Mouse (Mus musculus) MEL (cell line): Measurements from ENCODE around the gene Zbtb21. TPM values are rescaled to one million over a fixed set of nuclear protein-coding genes. Genes with fewer than 3 reads are reported as not detected.

Experiments
- DNase-seq: peaks from one replicate; pipeline ENCODE4 v3.0.0; 2011; ENCODE audit warnings: low read depth, low spot score
- H3K27ac ChIP-seq: 2 replicates; pipeline ENCODE4 v1.5.1; 2012; ENCODE audit warnings: low read depth, mild to moderate bottlenecking, control low read depth, low read length, moderate library complexity; ENCODE audit not compliant: control insufficient read depth
- H3K27me3 ChIP-seq, 2 experiments: fragments of 150-350 bp in 1 of 2; sonication (generic) in 1 of 2; 2 replicates each; pipeline ENCODE4 v1.6.1; 2012; ENCODE audit warnings: low read length in 2 of 2, mild to moderate bottlenecking in 2 of 2, improper control_type of control experiment in 1 of 2, moderate library complexity in 1 of 2; ENCODE audit not compliant: insufficient read depth in 2 of 2, control insufficient read depth in 1 of 2
- H3K36me3 ChIP-seq, 2 experiments: 2 replicates each; pipeline ENCODE4 v1.6.1; 2012 to 2014; ENCODE audit warnings: low read length in 2 of 2, improper control_type of control experiment in 1 of 2, inconsistent platforms in 1 of 2, mild to moderate bottlenecking in 1 of 2; ENCODE audit not compliant: insufficient read depth in 2 of 2, control insufficient read depth in 1 of 2
- H3K4me1 ChIP-seq, 2 experiments: fragments of 150-350 bp in 1 of 2; sonication (generic) in 1 of 2; 2 replicates each; pipeline ENCODE4 v1.6.1; 2012; ENCODE audit warnings: low read length in 2 of 2, improper control_type of control experiment in 1 of 2, mild to moderate bottlenecking in 1 of 2; ENCODE audit not compliant: insufficient read depth in 2 of 2, control insufficient read depth in 1 of 2
- H3K4me3 ChIP-seq, 2 experiments: fragments of 150-350 bp in 1 of 2; sonication (generic) in 1 of 2; 2 replicates each; pipeline ENCODE4 v1.5.1; 2012; ENCODE audit warnings: low read depth in 2 of 2, low read length in 2 of 2, mild to moderate bottlenecking in 2 of 2, moderate library complexity in 2 of 2, control low read depth in 1 of 2, improper control_type of control experiment in 1 of 2; ENCODE audit not compliant: control insufficient read depth in 1 of 2, insufficient read depth in 1 of 2
- H3K79me2 ChIP-seq: 2 replicates; pipeline ENCODE4 v1.6.1; 2012; ENCODE audit warnings: mild to moderate bottlenecking, low read length, moderate library complexity; ENCODE audit not compliant: control insufficient read depth, poor library complexity, insufficient read depth
- H3K9ac ChIP-seq: 2 replicates; pipeline ENCODE4 v1.6.1; 2012; ENCODE audit warnings: low read depth, mild to moderate bottlenecking, control low read depth, low read length, moderate library complexity; ENCODE audit not compliant: control insufficient read depth, poor library complexity, severe bottlenecking
- H3K9me3 ChIP-seq: fragments of 150-350 bp; sonication (generic); replicated peaks from 2 replicates; pipeline ENCODE4 v1.6.1; 2012; ENCODE audit warnings: mild to moderate bottlenecking, low read length, improper control_type of control experiment, moderate library complexity; ENCODE audit not compliant: insufficient read depth
- BHLHE40 ChIP-seq: IDR thresholded peaks from 2 replicates; pipeline ENCODE4 v1.6.1; 2012; ENCODE audit warnings: low read depth, mild to moderate bottlenecking, inconsistent platforms, low read length, improper control_type of control experiment, borderline replicate concordance
- CHD2 ChIP-seq: IDR thresholded peaks from 2 replicates; pipeline ENCODE4 v1.6.1; 2011; ENCODE audit warnings: low read length, improper control_type of control experiment
- CTCF ChIP-seq, 3 experiments: IDR thresholded peaks in 2 of 3; conservative IDR thresholded peaks in 1 of 3; 2 replicates each; pipeline ENCODE4 v1.5.1; 2011 to 2012; ENCODE audit warnings: low read length in 3 of 3, low read depth in 2 of 3, mild to moderate bottlenecking in 2 of 3, improper control_type of control experiment in 1 of 3, inconsistent platforms in 1 of 3, mixed read lengths in 1 of 3, moderate library complexity in 1 of 3; ENCODE audit not compliant: control insufficient read depth in 1 of 3, insufficient read depth in 1 of 3, poor library complexity in 1 of 3, severe bottlenecking in 1 of 3
- E2F4 ChIP-seq: IDR thresholded peaks from 2 replicates; pipeline ENCODE4 v1.6.1; 2011; ENCODE audit warnings: low read depth, low read length, improper control_type of control experiment, borderline replicate concordance
- EP300 ChIP-seq, 2 experiments: IDR thresholded peaks; 2 replicates each; pipeline ENCODE4 v1.6.1; 2011; ENCODE audit warnings: improper control_type of control experiment in 2 of 2, low read length in 2 of 2, low read depth in 1 of 2, mild to moderate bottlenecking in 1 of 2
- ETS1 ChIP-seq: IDR thresholded peaks from 2 replicates; pipeline ENCODE4 v1.6.1; 2012; ENCODE audit warnings: low read depth, mild to moderate bottlenecking, inconsistent platforms, low read length, improper control_type of control experiment, moderate library complexity
- GABPA ChIP-seq: IDR thresholded peaks from 2 replicates; pipeline ENCODE4 v1.6.1; 2012; ENCODE audit warnings: low read depth, mild to moderate bottlenecking, inconsistent platforms, low read length, improper control_type of control experiment, moderate library complexity
- GATA1 ChIP-seq: IDR thresholded peaks from 2 replicates; pipeline ENCODE4 v1.6.1; 2011; ENCODE audit warnings: low read depth, low read length, improper control_type of control experiment
- HCFC1 ChIP-seq: IDR thresholded peaks from 2 replicates; pipeline ENCODE4 v1.6.1; 2012; ENCODE audit warnings: low read depth, mild to moderate bottlenecking, inconsistent platforms, low read length, improper control_type of control experiment, moderate library complexity
- JUND ChIP-seq: IDR thresholded peaks from 2 replicates; pipeline ENCODE4 v1.6.1; 2011; ENCODE audit warnings: low read depth, mild to moderate bottlenecking, improper control_type of control experiment, low read length
- KAT2A ChIP-seq: conservative IDR thresholded peaks from 2 replicates; pipeline ENCODE4 v1.6.1; 2012; ENCODE audit warnings: low read depth, low read length, improper control_type of control experiment, inconsistent platforms
- MAFK ChIP-seq: IDR thresholded peaks from 2 replicates; pipeline ENCODE4 v1.6.1; 2011; ENCODE audit warnings: low read depth, mild to moderate bottlenecking, low read length, improper control_type of control experiment, borderline replicate concordance
- MAX ChIP-seq: IDR thresholded peaks from 2 replicates; pipeline ENCODE4 v1.6.1; 2011; ENCODE audit warnings: low read length, improper control_type of control experiment
- MAZ ChIP-seq: IDR thresholded peaks from 2 replicates; pipeline ENCODE4 v1.6.1; 2012; ENCODE audit warnings: low read depth, mild to moderate bottlenecking, inconsistent platforms, low read length, improper control_type of control experiment
- MEF2A ChIP-seq: IDR thresholded peaks from 2 replicates; pipeline ENCODE4 v1.6.1; 2014; ENCODE audit warnings: low read depth, mild to moderate bottlenecking, inconsistent platforms, low read length, improper control_type of control experiment; ENCODE audit not compliant: poor library complexity, insufficient replicate concordance, severe bottlenecking; ENCODE audit errors: extremely low read depth
- MXI1 ChIP-seq: IDR thresholded peaks from 2 replicates; pipeline ENCODE4 v1.6.1; 2011; ENCODE audit warnings: mild to moderate bottlenecking, low read depth, low read length, improper control_type of control experiment
- MYB ChIP-seq: IDR thresholded peaks from 2 replicates; pipeline ENCODE4 v1.6.1; 2011; ENCODE audit warnings: mild to moderate bottlenecking, low read depth, low read length, improper control_type of control experiment
- MYC ChIP-seq: IDR thresholded peaks from 2 replicates; pipeline ENCODE4 v1.6.1; 2011; ENCODE audit warnings: low read depth, mild to moderate bottlenecking, low read length, improper control_type of control experiment, moderate library complexity
- NRF1 ChIP-seq: IDR thresholded peaks from 2 replicates; pipeline ENCODE4 v1.6.1; 2014; ENCODE audit warnings: low read depth, mild to moderate bottlenecking, inconsistent platforms, low read length, improper control_type of control experiment, moderate library complexity; ENCODE audit not compliant: poor library complexity, insufficient read depth, severe bottlenecking
- POLR2A ChIP-seq, 2 experiments: IDR thresholded peaks; 2 replicates each; pipeline ENCODE4 v1.6.1; 2011 to 2012; ENCODE audit warnings: low read length in 2 of 2, mild to moderate bottlenecking in 2 of 2, control low read depth in 1 of 2, improper control_type of control experiment in 1 of 2, low read depth in 1 of 2, moderate library complexity in 1 of 2; ENCODE audit not compliant: control insufficient read depth in 1 of 2, insufficient read depth in 1 of 2, poor library complexity in 1 of 2
- RAD21 ChIP-seq: IDR thresholded peaks from 2 replicates; pipeline ENCODE4 v1.6.1; 2011; ENCODE audit warnings: mild to moderate bottlenecking, low read depth, low read length, improper control_type of control experiment
- RCOR1 ChIP-seq: IDR thresholded peaks from 2 replicates; pipeline ENCODE4 v1.6.1; 2012; ENCODE audit warnings: low read depth, mild to moderate bottlenecking, inconsistent platforms, low read length, improper control_type of control experiment
- SIN3A ChIP-seq: IDR thresholded peaks from 2 replicates; pipeline ENCODE4 v1.6.1; 2012; ENCODE audit warnings: low read length, improper control_type of control experiment, inconsistent platforms
- SMC3 ChIP-seq: IDR thresholded peaks from 2 replicates; pipeline ENCODE4 v1.6.1; 2011; ENCODE audit warnings: low read depth, low read length, improper control_type of control experiment
- TAL1 ChIP-seq: IDR thresholded peaks from 2 replicates; pipeline ENCODE4 v1.6.1; 2012; ENCODE audit warnings: mild to moderate bottlenecking, inconsistent platforms, low read length, moderate library complexity, mixed read lengths
- TBP ChIP-seq: IDR thresholded peaks from 2 replicates; pipeline ENCODE4 v1.8.0; 2011; ENCODE audit warnings: low read depth, low read length, improper control_type of control experiment
- TCF12 ChIP-seq: IDR thresholded peaks from 2 replicates; pipeline ENCODE4 v1.6.1; 2014; ENCODE audit warnings: low read depth, mild to moderate bottlenecking, inconsistent platforms, low read length, improper control_type of control experiment, moderate library complexity
- UBTF ChIP-seq: IDR thresholded peaks from 2 replicates; pipeline ENCODE4 v1.6.1; 2012; ENCODE audit warnings: low read depth, mild to moderate bottlenecking, inconsistent platforms, low read length, improper control_type of control experiment, moderate library complexity, borderline replicate concordance; ENCODE audit not compliant: insufficient read depth
- USF1 ChIP-seq: IDR thresholded peaks from 2 replicates; pipeline ENCODE4 v1.6.1; 2014; ENCODE audit warnings: low read depth, mild to moderate bottlenecking, inconsistent platforms, low read length, improper control_type of control experiment, moderate library complexity
- ZC3H11A ChIP-seq: IDR thresholded peaks from 2 replicates; pipeline ENCODE4 v1.6.1; 2012; ENCODE audit warnings: low read depth, mild to moderate bottlenecking, inconsistent platforms, low read length, improper control_type of control experiment
- ZNF384 ChIP-seq: IDR thresholded peaks from 2 replicates; pipeline ENCODE4 v1.6.1; 2012; ENCODE audit warnings: low read depth, mild to moderate bottlenecking, inconsistent platforms, low read length, improper control_type of control experiment
- polyA plus RNA-seq, 2 experiments: library from polyadenylated mRNA; stranded (reverse) in 1 of 2; unstranded in 1 of 2; fragments of >175 nt in 1 of 2; fragments of >200 nt in 1 of 2; gene quantifications; 2 replicates each; pipeline versions ENCODE4 v1.2.1 to v1.2.4; 2012; ENCODE audit warnings: low replicate concordance in 2 of 2, low read depth in 1 of 2; ENCODE audit not compliant: insufficient read length in 2 of 2, insufficient read depth in 1 of 2, missing spikeins in 1 of 2
- total RNA-seq: library from RNA; depleted of rRNA; stranded (reverse); fragments of 300-350 nt; gene quantifications from 2 replicates; pipeline ENCODE4 v1.2.3, GENCODE M21; 2012

The Zbtb21 gene
- total and polyA plus RNA-seq, 3 experiments = 7.3 to 9.6 TPM; not detected in 1

DNA sequence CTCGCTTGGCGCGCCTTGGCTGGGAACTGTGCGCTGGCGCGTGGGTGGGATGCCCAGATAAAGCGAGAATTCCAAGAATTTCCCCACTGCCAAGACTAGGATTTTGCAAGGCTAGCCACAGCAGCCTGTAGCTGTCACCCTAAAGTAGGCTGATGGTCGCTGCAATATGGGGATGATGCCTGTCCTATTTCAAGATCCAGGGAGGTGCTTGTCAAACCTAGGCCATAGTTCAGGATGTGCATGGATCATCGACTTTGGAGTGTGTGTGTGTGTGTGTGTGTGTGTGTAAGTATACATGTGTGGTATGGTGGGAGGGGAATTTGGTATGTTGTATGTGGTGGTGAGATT lies 39.7 kb downstream of the Zbtb21 start:
- TF ChIP-seq MAZ (no peak), E2F4 (no peak), SIN3A (no peak; the same call in 1 of the 2 replicates), ZC3H11A (no peak), ETS1 (no peak), HCFC1 (no peak), MXI1 (no peak; the same call in 1 of the 2 replicates), ZNF384 (no peak), MEF2A (no peak), SMC3 (no peak), USF1 (no peak), RCOR1 (no peak), JUND (no peak), CHD2 (no peak)
- peaks cover 4% of the 10 kb centered on the region for H3K79me2 ChIP-seq
- DNase-seq = no peak
- H3K27ac ChIP-seq = no peak overlapping the region
- no peaks in the 10 kb centered on the region for H3K27me3 ChIP-seq
- peaks cover 36 to 42% of the 10 kb centered on the region in 2 experiments for H3K4me1 ChIP-seq
- H3K9me3 ChIP-seq = no peaks in the 10 kb centered on the region
- peak overlapping the region; percentile 86 to 98 for H3K4me3 ChIP-seq
- peak overlapping the region; percentile 69 for H3K9ac ChIP-seq
- peaks cover 0 to 32% of the 10 kb centered on the region in 2 experiments; a peak in 2 of 4 replicates for H3K36me3 ChIP-seq

DNA sequence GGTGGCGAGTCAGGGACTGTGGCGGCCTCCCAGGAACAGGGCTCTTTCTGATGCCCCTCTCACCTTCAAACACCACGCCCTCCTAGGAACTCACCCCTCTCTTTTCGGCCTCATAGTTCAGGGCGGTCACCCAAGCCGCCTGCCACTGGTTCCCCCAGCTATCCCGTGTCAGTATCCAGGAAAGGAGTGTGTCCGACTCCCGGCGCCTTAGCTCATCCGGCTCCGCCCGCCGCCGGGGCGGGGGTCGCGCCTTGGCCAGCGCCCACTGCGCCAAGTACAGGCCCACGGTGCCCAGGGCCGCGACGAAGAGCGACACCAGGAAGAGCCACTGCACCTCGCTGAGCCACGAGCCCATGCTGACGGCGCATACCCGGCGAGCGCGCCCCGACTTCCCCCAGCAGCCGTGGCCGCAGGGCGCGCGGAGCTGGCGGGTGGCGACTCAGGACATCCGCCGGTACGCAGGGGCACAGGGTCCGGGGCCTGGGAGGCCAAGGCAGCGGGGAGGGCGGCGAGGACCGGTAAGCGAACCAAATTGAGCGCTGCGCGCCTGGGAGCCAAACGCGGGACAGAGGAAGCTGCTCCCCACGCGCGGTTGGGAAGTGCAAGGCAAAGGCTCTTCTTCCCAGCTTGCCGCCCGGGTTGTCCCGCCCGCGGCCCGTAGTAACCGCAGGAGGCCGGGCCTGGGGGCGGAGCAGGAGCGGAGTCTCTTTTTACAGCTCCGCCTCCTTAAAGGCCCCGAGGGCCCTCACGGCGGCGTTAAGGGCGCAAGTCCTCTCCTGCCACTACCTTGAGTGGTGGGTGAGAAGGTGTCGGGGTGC lies 40.3 kb downstream of the Zbtb21 start:
- 0 out of 2 replicates have a peak overlapping the region, but pooled peaks have one; percentile 44 for H3K27ac ChIP-seq
- H3K4me3 ChIP-seq = peak overlapping the region; percentile 86 to 98
- peak overlapping the region; percentile 97 for H3K9ac ChIP-seq
- H3K27me3 ChIP-seq = no peaks in the 10 kb centered on the region
- H3K36me3 ChIP-seq = peaks cover 0 to 29% of the 10 kb centered on the region in 2 experiments; a peak in 2 of 4 replicates
- no peaks in the 10 kb centered on the region for H3K9me3 ChIP-seq
- peaks cover 4% of the 10 kb centered on the region for H3K79me2 ChIP-seq
- H3K4me1 ChIP-seq = peaks cover 32 to 39% of the 10 kb centered on the region in 2 experiments
- DNase-seq = peak; percentile 92
- TF ChIP-seq TCF12 (peak; percentile 44; the same call in 1 of the 2 replicates), MAX (peak; percentile 47), GATA1 (no peak), MYC (no peak), BHLHE40 (no peak), MAZ (peak; percentile 44; the same call in 1 of the 2 replicates), JUND (no peak), CTCF (IDR thresholded peaks at IDR 0.05 in 2 of 3, conservative IDR thresholded peaks at IDR 0.05 in 1 of 3; ENCODE audit: control insufficient read depth in 1 of 3, insufficient read depth in 1 of 3, low read depth in 2 of 3, low read length in 3 of 3, poor library complexity in 1 of 3, severe bottlenecking in 1 of 3) (no peak), UBTF (peak; percentile 79; the same call in 1 of the 2 replicates), TBP (peak; percentile 51; the same call in 1 of the 2 replicates), MYB (no peak), MAFK (no peak), NRF1 (0 out of 2 replicates have a peak, but pooled peaks have one; percentile 8), TAL1 (no peak), RAD21 (no peak), EP300 (IDR thresholded peaks at IDR 0.05; ENCODE audit: low read depth in 1 of 2, low read length in 2 of 2) (no peak), GABPA (no peak), POLR2A (IDR thresholded peaks at IDR 0.05; ENCODE audit: control insufficient read depth in 1 of 2, insufficient read depth in 1 of 2, low read depth in 1 of 2, low read length in 2 of 2, poor library complexity in 1 of 2) (peak; percentile 89 to 92), ZNF384 (no peak), KAT2A (no peak; the same call in 1 of the 2 replicates)
